23 mouse cellular contexts compared by ENCODE assay signal in genomic region chr4:123893726-123894125, GRCm38 (mm10). TPM values are rescaled to one million over a fixed set of nuclear protein-coding genes. Genes with fewer than 3 reads are reported as not detected.
"Had no signal": no experiment of that assay in that cellular context is flagged by ENCODE, and none has a peak within 500 bp of the region (broad histone marks: within the 10 kb centered on the region; RNA-seq: fewer than 3 reads in every experiment).

No protein-coding gene starts in this region.

- ATAC-seq: liver, embryonic 12.5 days; midbrain, embryonic 15.5 days had no signal

- H3K9ac ChIP-seq: hindbrain, embryonic 15.5 days; limb, embryonic 13.5 days; liver, embryonic 12.5 days; liver, embryonic 15.5 days; lung, embryonic 14.5 days; midbrain, embryonic 12.5 days; midbrain, embryonic 15.5 days; neural tube, embryonic 12.5 days had no signal

- H3K27me3 ChIP-seq: hindbrain, embryonic 15.5 days; limb, embryonic 13.5 days; liver, embryonic 12.5 days; liver, embryonic 15.5 days; midbrain, embryonic 12.5 days; midbrain, embryonic 15.5 days; neural tube, embryonic 12.5 days had no signal

- H3K4me2 ChIP-seq: hindbrain, embryonic 15.5 days; limb, embryonic 13.5 days; liver, embryonic 12.5 days; liver, embryonic 15.5 days; lung, embryonic 14.5 days; midbrain, embryonic 12.5 days; midbrain, embryonic 15.5 days; neural tube, embryonic 12.5 days had no signal

- H3K4me1 ChIP-seq: hindbrain, embryonic 15.5 days; limb, embryonic 10.5 days; limb, embryonic 13.5 days; liver, embryonic 12.5 days; liver, embryonic 15.5 days; midbrain, embryonic 12.5 days; midbrain, embryonic 15.5 days; neural tube, embryonic 12.5 days had no signal

- H3K36me3 ChIP-seq: hindbrain, embryonic 15.5 days; limb, embryonic 10.5 days; limb, embryonic 13.5 days; liver, embryonic 12.5 days; liver, embryonic 15.5 days; midbrain, embryonic 12.5 days; midbrain, embryonic 15.5 days; neural tube, embryonic 12.5 days had no signal

- H3K27ac ChIP-seq: hindbrain, embryonic 15.5 days; limb, embryonic 10.5 days; limb, embryonic 13.5 days; liver, embryonic 12.5 days; liver, embryonic 15.5 days; midbrain, embryonic 12.5 days; midbrain, embryonic 15.5 days; neural tube, embryonic 12.5 days; stomach, postnatal 0 days had no signal

- H3K4me3 ChIP-seq: hindbrain, embryonic 15.5 days; limb, embryonic 10.5 days; limb, embryonic 13.5 days; liver, embryonic 12.5 days; liver, embryonic 15.5 days; midbrain, embryonic 12.5 days; midbrain, embryonic 15.5 days; neural tube, embryonic 12.5 days had no signal

- H3K9me3 ChIP-seq: hindbrain, embryonic 15.5 days; limb, embryonic 10.5 days; limb, embryonic 13.5 days; liver, embryonic 12.5 days; liver, embryonic 15.5 days; midbrain, embryonic 12.5 days; midbrain, embryonic 15.5 days; neural tube, embryonic 12.5 days had no signal

- DNase-seq: kidney, adult 11 months; kidney, adult 9 months; kidney, postnatal 14 days; kidney, postnatal 4 days; layer of hippocampus, adult 9-11 months; liver; lung, embryonic 14.5 days; retina, postnatal 1 day; thymus, adult 18-20 months; thymus, postnatal 14 days; thymus, postnatal 4 days had no signal

RNA-seq across cellular contexts. Expression of gene 4930535I16Rik, which starts 24.1 kb away (rescaled TPM):
- polyA plus RNA-seq: hindbrain, embryonic 15.5 days; intestine, embryonic 14.5 days; kidney, embryonic 16.5 days; limb, embryonic 10.5 days; limb, embryonic 13.5 days; liver, embryonic 12.5 days; liver, embryonic 15.5 days; lung, embryonic 14.5 days; midbrain, embryonic 12.5 days; midbrain, embryonic 15.5 days; neural tube, embryonic 12.5 days; stomach, embryonic 14.5 days; stomach, postnatal 0 days had no signal

RNA-seq across cellular contexts. Expression of gene 4933427I04Rik, which starts 34.2 kb away (rescaled TPM):
- polyA plus RNA-seq: intestine, embryonic 14.5 days; limb, embryonic 10.5 days; liver, embryonic 12.5 days; lung, embryonic 14.5 days; midbrain, embryonic 12.5 days; stomach, postnatal 0 days had no signal
